Mouse (Mus musculus): Measurements from ENCODE around the gene Pih1d1. TPM values are rescaled to one million over a fixed set of nuclear protein-coding genes. Genes with fewer than 3 reads are reported as not detected.
"Not testable (repeated sequence)": the region's sequence is repeated elsewhere in the genome, so short reads cannot be mapped to it uniquely, and the experiment has no call there.

Pih1d1 gene
- total RNA-seq, 2 experiments from 2014 or later, result 40.0 to 42.4 TPM

DNA sequence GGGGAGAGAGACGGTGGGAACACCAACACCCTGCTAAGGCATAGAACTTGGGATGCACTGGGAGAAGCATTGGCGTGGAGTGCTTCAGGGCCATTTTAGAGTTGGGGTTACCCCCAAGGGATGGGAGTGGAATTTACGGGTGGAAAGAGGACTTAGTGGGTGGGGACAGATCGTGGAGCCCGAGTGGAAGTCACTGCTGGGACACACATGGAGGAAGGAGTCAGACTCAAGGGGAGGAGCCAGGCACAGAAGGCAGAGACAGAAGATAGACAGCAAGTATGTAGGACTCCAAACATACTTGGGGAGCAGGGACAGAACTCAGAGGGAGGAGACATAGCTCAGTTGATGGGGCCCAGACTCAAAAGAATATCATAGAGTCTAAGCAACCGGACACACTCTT lies 8.4 kb downstream of the Pih1d1 start:
- DNase-seq, result no peak
- intact Hi-C loops (cut with DNase I; ENCODE audit: low total_unique reads), result no loop called here

DNA sequence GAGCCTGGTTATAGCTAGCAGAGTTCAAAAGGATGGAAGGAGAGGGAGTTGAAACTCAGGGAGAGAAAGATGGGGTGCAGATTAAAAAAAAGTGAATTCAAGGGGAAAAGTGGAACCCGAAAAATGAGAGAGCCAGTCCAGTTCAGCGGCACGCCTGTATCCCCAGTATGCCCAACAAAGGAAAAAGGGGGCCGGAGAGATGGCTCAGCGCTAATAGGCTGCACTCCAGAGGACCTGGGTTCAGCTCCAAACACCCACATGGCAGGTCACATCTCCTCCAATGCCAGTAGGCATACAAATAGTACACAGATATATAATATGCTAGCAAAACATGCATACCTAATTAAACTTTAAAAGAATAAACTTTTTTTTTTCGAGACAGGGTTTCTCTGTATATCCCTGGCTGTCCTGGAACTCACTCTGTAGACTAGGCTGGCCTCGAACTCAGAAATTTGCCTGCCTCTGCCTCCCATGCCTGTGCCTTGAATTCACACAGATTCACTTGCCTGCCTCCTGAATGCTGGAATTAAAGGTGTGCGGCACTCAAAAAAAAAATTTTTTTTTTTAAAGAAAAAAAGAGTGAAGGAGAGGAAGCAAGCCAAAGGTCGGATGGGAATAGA lies 9.0 kb downstream of the Pih1d1 start:
- intact Hi-C loops (cut with DNase I; ENCODE audit: low total_unique reads), result no loop called here
- no peak for DNase-seq

GRCm38 (mm10) chr7:45163735-45164490 lies 9.8 kb downstream of the Pih1d1 start, which contains the start of gene Slc17a7:
Slc17a7 (plus strand) TSS chr7:45163949.
- intact Hi-C loops (cut with DNase I; ENCODE audit: low total_unique reads), result no loop called here
- no peak for DNase-seq

GRCm38 (mm10) chr7:45164833-45165232 lies 10.7 kb downstream of the Pih1d1 start:
- intact Hi-C loops (cut with DNase I; ENCODE audit: low total_unique reads), result no loop called here
- no peak for DNase-seq

- intact Hi-C loops (cut with DNase I; ENCODE audit: low total_unique reads), result no loop called here
Observed at GRCm38 (mm10) chr7:45165701-45166100, 11.6 kb downstream of the Pih1d1 start.

DNA sequence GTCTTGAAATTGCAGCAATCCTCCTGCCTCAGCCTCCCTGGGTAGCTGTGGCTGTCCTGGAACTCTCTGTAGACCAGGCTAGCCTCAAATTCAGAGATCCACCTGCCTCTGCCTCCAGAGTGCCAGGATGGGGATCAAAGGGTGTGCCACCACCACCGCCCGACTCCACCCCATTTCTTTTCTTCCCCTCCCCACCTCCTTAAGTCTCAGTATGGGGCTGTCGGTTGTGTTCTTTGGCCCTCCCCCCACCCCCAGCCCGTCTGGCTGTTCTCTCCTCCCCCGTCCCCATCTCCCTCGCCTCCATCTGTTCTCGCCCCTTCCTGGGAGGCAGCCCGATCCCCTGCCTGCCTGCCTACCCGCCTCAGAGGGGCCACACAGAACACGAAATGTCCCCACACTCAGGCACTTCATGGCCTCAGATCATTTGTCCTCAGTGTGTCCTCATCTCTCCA lies 12.9 kb downstream of the Pih1d1 start:
- intact Hi-C loops (cut with DNase I; ENCODE audit: low total_unique reads), result no loop called here
- no peak for DNase-seq

More at GRCm38 (mm10) chr7:45165701-45166100, 11.6 kb downstream of the Pih1d1 start:
- no peak for DNase-seq

DNA sequence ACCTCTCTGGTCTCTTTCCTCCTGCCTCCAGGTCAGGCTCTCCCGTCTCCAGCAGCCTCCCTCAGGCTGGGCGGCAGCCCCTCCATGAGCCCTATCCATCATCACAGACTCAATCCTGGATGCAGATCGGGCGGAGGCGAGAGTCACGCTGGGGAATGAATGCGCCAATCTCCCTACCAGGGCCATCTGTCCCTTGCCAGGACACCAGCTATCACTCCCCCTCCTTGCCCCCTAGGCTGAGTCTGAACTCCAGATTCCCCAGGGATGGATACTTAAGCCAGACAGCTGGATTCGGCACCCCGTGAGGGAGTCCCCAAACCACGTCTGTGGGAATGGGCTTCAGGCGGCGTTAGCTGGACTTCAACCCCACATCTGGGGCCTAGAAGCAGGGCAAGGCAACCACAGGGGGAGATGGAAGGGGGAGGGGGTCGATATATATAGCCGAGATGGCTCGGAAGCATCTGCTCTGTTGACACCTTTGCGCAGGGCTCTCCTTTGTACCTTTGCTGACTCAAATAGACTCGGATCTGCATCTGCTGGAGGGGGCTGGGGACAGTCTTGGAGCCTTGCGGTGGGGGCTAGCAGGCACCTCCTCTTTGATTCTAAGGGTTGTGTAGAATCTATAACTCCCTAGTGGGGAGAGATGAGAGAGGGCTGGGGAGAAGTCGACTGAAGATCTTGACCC lies 13.8 kb downstream of the Pih1d1 start:
- intact Hi-C loops (cut with DNase I; ENCODE audit: low total_unique reads), result no loop called here
- DNase-seq, result no peak

GRCm38 (mm10) chr7:45168656-45169055 lies 14.6 kb downstream of the Pih1d1 start:
- intact Hi-C loops (cut with DNase I; ENCODE audit: low total_unique reads), result no loop called here
- DNase-seq, result no peak

- intact Hi-C loops (cut with DNase I; ENCODE audit: low total_unique reads), result no loop called here
- DNase-seq, result no peak
Observed at GRCm38 (mm10) chr7:45169495-45169894, 15.4 kb downstream of the Pih1d1 start.

DNA sequence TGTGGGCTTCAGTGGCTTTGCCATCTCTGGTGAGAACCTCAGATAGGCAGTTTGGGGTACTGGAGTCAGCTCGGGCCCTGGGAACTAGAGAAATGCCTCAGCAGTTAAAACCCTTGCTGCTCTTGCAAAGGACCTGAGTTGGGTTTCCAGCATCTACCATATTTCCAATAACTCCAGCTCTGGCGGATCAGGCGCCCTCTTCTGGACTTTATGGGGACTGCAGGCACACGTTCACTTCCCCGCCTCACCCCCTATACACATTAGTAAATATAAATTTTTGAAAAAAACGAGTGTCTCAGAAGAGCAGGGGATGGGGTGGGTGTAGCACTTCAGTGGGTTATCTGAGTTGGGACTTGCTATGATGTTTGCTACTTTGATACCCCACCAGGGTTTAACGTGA lies 18.9 kb downstream of the Pih1d1 start:
- intact Hi-C loops (cut with DNase I; ENCODE audit: low total_unique reads), result no loop called here
- DNase-seq, result no peak

DNA sequence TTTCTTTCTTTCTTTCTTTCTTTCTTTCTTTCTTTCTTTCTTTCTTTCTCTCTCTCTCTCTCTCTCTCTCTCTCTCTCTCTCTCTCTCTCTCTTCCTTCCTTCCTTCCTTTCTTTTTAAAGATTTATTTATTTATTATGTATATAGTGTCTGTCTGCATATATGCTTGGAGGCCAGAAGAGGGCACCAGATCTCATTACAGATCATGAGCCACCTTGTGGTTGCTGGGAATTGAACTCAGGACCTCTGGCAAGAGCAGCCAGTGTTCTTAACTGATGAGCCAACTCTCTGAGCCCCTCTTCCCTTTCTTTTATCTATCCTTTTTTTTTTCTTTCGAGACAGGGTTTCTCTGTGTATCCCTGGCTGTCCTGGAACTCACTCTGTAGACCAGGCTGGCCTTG lies 19.7 kb downstream of the Pih1d1 start:
- DNase-seq; intact Hi-C loops (cut with DNase I; ENCODE audit: low total_unique reads): not testable (repeated sequence)

- intact Hi-C loops (cut with DNase I; ENCODE audit: low total_unique reads), result no loop called here
- no peak for DNase-seq
Observed at GRCm38 (mm10) chr7:45174567-45175280, 20.6 kb downstream of the Pih1d1 start.

GRCm38 (mm10) chr7:45175398-45175797 lies 21.3 kb downstream of the Pih1d1 start:
- intact Hi-C loops (cut with DNase I; ENCODE audit: low total_unique reads), result no loop called here
- DNase-seq, result no peak

DNA sequence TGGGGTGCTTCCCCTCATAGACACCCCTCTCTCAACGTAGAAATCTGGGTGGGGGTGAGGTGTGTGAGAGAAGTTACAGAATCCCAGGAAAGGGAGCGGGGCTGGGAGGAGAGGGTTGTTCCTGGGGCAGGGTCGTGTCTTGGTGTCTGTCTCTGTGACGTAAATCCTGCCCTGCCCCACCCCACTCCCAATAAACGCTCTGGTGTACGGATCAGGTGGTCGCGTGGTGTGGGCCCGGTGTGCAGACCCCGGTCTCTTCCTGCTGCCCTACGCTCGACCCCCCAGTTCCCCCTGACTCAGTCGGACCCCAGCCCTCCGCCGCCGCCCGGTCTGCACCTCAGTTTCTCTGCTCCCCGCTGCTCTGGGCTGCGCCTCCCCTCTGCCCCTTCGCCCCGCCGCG lies 21.8 kb downstream of the Pih1d1 start:
- intact Hi-C loops (cut with DNase I; ENCODE audit: low total_unique reads), result no loop called here

DNA sequence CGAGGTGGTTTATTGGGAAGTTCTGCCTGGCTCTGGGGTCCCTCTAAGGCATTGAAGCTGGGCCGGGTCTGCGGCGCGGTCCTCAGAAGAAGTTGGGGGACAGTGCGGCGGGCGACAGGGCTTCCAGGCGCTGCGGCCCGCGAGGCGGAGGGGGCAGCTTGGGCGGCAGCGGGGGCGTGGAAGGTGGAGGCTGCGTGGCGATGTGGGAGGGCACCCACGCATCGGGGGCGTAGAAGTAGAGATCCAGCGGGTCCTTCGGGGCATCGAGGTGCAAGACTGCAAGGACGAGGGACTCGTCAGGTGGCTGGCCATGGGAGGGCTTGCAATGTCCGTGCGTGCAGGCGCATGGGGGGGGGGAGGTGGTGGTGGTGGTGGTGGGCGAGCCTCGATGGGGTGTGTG lies 22.3 kb downstream of the Pih1d1 start:
- no peak for DNase-seq
- intact Hi-C loops (cut with DNase I; ENCODE audit: low total_unique reads), result no loop called here

More for the DNA sequence above, 21.8 kb downstream of the Pih1d1 start:
- DNase-seq, result no peak

DNA sequence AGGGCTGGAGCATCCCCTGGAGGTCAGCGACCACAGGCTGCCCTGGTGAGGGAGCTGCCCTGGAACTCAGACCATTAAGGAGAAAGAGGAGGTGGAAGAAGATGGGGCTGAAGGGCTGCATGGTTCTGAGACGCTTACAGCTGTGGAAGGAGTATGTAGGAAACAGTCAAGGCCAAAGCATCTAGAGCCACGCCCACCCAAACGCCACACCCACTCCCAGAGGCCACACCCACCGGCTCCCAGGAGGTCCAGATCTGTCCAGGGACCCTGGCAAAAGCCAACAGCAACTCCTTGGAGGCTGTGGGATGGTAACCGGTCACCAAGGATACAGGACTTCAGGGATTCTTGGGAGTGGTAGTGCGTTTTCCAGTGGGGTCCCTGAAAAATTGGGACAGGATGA lies 24.4 kb downstream of the Pih1d1 start:
- no peak for DNase-seq
- intact Hi-C loops (cut with DNase I; ENCODE audit: low total_unique reads), result no loop called here

DNA sequence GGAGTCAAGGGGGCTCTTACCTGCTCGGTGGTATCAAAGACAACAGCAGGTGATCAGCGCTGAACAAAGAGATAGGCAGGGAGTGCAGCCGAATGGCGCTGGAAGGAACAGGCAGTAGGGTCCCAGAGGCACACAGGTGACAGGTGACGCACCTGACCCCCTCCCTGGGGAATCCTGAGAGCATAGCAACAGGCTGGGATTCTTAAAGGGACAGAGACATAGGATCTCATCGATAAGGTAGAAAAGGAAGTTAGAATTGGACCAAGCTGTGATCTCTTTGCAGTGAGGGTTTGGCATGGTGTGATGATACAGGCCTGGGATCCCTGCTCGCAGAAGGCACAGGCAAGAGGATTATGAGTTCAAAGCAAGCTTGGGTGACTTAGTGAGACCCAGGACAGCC lies 25.4 kb downstream of the Pih1d1 start, which contains the start of gene Gfy:
Gene Gfy (minus strand): TSS at position 101 of the 400 bp plus-strand sequence.
- intact Hi-C loops (cut with DNase I; ENCODE audit: low total_unique reads), result no loop called here
- DNase-seq, result no peak

GRCm38 (mm10) chr7:45180896-45181477 lies 26.9 kb downstream of the Pih1d1 start, which contains the start of gene Pth2:
Pth2 (plus strand) TSS chr7:45180995.
- no peak for DNase-seq
- intact Hi-C loops (cut with DNase I; ENCODE audit: low total_unique reads), result no loop called here

- no peak for DNase-seq
- intact Hi-C loops (cut with DNase I; ENCODE audit: low total_unique reads), result no loop called here
Observed at GRCm38 (mm10) chr7:45181540-45181939, 27.4 kb downstream of the Pih1d1 start.
